Mouse (Mus musculus): ENCODE results near the gene Pld6.

Gene Pld6

DNA sequence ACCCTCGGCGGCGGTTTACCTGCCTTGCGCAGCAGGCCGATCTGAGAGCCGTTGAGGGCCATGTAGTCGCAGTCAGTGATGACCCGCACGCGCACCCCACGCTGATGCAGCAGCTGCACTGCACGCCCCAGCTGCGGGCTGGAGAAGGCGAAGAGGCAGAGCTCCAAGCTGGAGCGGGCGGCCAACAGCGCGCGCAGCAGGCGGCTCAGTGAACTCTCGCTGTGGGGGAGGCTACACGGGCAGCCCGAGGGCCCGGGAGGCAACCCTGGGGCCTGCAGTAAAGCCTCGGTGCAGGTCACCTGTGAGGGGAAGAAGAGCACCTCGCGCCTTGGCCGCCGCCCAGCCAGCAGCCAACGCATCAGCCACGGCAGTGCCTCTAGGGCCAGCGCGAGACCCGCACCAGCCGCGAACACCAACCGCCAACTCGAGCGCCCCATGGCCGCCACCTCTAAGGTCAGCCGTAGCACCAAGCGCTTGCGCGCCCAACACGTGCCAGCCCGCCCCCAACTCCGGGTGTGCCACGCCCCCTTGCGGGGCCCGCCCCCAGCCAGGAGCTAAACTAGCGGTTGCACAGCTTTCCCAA lies at the start of gene Pld6:
Pld6 (minus strand) TSS at position 447 of the 583 bp plus-strand sequence.
- peak; percentile 40 for DNase-seq

DNA sequence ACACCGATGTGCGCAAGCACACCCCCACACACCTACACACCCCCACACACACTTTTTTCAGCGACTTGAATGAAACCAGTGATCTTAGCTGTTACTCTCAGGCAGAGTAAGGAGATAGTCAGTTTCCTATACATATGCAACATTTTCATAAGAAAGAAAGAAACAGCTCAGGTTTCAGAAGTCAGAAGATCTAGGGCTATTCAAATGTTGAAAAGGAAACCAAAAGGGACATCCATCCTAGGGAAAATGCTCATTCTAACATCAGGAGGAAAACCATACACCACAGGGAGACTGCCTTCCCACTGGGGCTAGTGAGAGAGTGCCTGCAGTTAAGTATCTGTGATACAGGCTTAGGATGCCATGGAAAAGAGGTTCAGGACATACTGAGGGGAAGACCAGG lies 34.2 kb upstream of the Pld6 start:
- no peak for DNase-seq

DNA sequence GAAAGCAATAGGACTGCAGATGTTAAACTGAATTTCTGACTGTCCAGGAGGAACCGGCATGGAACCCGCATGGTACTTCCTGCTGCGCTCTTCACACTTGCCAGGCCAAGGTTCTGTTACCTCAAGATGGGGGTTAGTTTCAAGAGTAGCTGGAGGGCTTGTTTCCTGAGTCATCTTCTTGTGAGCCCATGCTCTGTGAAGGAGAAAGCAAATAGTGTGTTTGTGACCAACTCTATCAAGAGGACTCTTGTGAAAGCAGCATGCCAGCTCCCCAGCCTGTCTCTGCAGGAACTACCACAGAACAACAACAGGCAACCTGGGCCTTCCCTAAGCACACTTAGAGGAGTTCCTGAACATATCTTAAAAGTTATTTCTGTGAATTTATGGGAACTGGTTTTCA lies 30.5 kb upstream of the Pld6 start:
- no peak for DNase-seq

DNA sequence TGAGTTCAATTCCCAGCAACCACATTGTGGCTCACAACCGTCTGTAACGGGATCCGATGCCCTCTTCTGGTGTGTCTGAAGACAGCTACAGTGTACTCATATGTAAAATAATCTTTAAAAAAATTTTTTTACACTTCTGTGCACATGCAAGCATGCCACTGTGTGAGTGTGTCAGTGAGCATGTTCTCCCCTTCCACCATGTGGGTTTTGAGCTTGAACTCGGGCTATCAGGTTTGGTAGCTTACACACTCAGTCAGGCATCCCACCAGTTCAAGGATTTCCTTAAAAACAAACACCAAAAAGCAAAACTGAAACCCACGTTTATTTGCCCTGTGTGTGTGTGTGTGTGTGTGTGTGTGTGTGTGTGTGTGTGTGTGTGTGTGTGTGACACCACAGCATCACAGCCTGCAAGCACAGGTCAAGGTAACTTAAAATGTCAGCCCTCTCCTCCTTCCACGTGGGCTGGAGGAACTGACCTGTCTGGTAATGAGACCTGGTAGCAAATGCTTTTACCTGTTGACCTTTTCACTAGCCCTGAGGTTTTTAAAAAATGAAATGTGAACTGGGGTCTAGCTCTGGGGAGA lies 28.1 kb upstream of the Pld6 start:
- DNase-seq = no peak

DNA sequence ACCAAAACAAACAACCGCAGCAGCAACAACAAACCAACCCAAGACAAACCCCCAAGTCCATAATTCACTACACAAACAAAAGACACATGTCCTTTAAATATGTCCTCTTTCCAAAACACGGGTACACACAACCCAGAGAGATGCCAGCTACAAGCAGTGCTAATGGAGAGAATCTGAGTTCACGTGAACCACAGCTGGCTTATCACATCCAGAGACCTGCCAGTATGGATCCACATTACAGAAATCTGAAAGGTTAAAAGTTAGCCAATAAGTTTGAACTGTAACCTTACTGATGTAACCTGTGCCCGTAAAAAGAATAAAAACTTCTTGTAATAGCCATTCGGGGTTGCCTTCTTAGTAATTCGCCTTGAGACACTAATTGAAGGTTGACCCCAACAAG lies 27.5 kb upstream of the Pld6 start:
- DNase-seq = no peak

DNA sequence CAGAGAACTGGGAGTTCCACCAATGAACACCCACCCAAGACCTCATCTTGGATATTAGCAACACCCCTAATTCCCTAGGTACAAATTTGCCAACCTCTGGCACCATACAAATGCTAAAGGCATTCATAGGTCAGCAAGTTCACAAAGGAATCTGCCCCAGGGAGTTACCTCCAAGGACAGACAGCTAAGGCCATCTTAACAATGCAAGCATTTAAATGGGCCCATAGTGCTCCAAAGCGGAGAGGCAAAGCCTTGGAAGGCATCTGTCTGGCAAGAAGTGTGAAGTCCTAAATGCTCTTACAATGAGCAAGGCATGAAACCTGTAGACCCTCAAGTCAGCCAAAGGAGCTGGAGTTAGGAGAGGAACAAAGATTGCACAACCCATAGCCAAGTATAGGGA lies 26.9 kb upstream of the Pld6 start:
- DNase-seq = no peak

DNA sequence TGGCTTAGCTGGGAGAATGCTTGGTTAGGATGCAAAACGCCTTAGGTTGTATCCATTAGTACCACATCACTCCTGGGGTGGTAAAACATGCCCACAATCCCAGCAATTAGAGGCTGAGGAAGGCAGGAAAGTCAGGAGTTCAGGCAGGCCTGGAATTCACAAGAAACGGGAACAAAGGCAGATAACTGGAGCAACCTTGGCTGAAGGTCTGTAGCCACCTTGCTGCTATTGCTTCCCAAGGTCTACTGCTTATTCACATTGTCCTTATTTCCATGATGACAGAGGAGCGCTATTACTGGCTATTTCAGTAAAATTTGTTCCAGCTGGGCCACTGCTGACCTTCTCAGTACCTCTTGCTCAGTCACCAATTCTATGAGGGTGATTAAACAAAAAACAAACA lies 25.8 kb upstream of the Pld6 start:
- no peak for DNase-seq

DNA sequence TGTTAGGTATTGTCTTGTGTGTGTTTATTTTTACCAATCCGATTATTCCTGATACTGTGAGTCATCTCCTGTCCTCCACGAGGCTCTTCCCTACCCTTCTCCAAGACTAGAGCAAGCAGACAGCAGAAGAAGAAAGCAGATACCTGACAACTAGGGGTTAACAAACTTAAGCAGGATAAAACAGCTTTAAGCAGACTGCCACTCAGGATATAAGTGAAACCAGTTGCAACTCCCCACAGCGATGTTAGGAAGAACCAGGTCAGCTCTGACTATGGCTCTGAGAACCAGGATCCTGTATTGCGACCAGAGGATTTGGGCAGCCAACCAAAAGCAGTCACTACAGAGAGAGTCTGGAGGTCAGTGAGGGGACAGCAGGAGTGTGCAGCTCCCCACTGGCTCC lies 23.8 kb upstream of the Pld6 start:
- DNase-seq = no peak

DNA sequence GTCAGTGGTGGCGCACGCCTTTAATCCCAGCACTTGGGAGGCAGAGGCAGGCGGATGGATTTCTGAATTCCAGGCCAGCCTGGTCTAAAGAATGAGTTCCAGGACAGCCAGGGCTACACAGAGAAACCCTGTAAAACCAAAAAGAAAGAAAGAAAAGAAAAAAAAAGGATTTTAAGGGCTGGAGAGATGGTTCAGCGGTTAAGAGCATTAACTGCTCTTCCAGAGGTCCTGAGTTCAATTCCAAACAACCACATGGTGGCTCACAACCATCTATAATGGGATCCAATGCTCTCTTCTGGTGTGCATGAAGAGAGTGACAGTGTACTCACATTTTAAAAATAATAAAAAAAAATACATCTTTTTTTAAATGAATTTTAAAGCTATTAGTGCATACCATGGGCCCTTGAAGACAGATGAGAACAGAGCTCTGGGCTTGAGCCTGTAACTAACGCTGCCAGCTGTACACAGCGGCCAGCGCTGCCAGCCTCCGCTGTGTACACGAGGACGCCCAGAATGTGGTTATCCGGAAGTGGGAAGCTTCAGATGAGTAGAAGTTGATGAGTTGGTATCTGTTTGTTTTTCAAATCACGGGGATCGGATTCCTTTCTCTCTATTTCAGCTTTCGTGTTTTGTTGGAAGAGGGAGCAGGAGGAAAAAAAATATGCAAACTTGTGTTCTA lies 23.2 kb upstream of the Pld6 start:
- no peak for DNase-seq

DNA sequence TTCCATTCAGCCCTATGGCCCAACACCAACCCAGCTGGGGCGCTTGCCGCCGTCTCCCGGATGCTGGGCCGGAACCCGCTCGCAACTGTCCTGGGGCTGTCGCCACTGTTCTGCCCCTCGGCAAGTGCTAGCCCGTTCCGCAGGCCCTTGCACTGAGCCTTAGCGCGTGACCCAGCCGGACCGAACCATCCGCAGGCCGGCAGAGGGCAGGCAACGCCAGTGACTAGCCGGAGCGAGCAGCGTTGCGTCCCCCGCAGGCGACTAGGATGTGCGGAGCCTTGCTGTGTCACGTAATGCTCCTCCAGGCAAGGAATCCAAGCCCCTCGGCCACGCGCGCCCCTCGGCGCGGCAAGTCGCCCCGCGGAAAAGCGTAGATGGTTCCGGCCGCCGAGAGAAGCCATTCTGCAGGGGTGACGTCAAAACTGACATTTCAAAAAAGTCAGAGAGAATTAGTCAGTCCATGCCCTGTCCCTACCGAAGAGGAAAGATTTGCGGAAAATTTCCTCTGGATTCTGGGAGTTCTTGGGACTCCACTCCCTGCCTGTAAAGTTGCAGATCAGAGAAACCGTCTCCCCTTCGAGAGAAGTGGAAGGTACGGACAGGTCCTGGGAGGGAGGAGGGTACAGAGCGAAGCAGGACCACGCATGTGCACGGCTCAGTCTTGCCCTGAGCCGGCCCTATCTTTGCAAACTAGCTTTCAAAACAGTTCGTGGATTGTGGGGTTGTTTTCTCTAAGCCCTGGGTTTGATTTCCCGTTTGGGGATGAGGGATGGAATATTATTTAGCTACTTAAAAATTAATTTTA lies 22.4 kb upstream of the Pld6 start, which contains the start of gene Flcn:
Flcn (minus strand) TSS at position 347 of the 805 bp plus-strand sequence.
- DNase-seq = peak; percentile 88

DNA sequence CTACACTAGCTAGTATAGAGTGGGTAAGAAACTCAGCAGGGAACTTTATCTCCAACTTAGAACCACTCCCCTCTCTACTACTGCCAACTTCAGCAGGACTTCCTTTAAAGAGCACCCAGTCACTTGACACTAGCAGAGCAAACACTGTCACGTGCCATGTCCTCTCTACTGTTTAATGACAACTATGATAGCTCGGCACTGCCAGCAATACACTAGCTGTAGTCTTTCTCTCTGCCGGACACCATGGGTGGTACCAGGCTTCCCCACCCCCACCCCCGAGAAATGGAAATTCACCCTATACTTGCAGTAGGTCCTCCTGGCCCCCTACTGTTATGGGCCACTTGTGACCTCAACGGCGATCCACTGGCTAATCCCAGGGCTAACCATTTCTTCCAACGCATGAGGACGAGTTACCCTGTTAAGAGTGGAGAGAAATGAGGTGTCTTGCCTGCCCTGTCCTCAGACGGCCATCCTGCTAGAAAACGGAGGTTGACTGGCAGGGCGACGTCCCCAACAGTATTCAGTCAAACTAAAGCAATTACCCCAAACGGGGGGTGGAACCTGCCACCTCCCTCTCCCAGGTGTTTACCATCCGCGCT lies 21.7 kb upstream of the Pld6 start:
- DNase-seq = no peak

DNA sequence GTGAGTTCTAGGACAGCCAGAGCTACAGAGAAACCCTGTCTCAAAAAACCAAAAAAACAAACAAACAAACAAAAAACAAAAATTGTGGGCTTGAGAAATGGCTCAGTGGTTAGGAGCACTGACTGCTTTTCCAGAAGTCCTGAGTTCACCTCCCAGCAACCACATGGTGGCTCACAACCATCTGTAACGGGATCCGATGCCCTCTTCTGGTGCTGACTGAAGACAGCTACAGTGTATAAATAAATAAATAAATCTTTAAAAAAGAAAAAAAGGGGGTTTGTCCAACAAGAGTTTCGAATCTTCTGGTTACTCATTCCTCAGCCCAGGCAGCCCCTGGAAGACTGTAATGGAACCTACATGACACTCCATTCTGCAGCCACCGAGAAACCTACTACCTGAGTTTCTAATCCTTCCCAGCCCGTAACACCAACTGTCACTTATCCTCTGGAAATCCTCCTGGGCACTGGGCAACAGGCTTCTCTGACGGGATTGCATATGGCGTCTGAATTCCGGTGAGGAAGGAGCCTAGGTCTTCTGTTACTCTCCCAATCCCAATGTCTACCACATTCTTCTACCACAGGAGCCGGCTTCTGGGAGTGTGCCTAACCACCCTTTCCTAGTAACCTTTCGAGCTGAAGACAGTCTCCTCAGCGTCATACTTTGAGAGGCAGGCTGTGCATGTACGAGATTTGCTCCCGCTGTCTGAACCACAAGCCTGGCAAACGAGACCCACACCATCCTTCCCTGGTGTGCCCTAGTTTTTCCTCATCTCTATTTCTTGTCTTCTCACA lies 20.9 kb upstream of the Pld6 start:
- DNase-seq = no peak

DNA sequence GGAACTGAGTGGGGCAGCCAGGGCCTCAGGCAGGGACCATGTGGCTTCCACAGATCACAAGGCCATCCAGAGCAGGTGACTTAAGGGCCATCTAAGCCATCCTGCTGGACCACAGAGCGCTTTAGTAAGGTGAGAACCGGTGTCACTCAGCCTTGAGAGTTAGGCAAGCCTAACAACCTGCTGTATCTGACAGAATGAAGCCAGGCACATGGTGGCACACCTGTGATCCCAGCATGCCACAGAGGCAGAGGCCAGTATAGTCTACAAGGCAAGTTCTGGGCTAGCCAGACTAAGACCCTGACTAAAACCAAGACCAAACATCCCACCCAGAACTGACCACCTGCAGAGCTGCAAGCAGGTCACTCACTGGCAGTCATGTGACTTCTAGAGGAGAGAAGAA lies 18.2 kb upstream of the Pld6 start:
- DNase-seq = no peak

DNA sequence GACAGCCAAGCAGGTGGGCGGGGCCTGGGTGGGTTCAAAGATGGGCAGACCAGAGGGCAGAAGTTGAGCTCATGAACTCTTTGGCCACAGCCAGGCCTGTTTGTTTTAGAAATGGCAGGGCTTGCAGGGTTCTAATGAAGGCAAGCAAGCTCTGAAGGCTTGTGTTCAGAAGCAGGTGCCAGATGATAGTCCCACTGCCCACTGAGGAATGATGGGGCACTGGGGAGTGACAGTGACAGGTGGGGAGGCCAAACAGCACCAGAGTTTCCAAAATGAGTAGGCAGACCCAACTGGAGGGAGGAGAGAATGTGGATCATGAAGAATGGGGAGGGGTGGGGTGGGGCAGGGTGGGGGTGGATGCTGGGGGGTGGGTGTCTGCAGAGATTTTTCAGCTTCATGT lies 17.8 kb upstream of the Pld6 start:
- DNase-seq = no peak

DNA sequence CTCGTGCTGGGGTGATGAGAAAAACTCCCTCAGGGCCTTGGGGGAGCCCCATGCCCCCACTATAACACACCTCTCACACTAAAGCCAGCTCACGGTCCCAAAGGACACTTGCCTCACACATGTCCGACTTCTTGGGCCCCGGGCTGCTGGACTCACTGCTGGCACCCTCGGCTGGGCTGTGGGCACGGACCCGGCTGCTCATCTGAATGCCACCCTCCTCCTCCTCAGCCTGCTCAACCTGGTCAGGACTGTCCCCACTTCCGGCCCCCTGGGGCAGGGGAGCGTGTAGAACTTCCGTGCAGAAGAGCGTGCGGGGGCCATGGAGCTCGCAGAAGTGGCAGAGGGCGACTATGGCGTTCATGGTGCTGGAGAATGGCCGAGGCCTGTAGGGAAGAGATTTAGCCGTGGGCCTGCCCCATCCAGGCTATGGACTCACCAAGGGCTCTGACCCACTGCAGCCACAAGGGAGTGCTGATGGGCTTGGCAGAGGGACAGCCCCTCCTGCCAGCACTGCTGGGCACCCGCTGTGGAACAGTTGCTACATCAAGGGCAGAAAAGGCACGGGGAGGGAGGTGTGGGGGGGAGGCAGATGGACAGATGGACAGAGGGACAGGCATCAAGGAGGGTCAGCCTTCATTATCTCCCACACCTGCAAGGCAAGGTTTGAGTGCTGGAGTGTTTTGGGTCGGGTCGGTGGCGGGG lies 17.1 kb upstream of the Pld6 start:
- DNase-seq = no peak

DNA sequence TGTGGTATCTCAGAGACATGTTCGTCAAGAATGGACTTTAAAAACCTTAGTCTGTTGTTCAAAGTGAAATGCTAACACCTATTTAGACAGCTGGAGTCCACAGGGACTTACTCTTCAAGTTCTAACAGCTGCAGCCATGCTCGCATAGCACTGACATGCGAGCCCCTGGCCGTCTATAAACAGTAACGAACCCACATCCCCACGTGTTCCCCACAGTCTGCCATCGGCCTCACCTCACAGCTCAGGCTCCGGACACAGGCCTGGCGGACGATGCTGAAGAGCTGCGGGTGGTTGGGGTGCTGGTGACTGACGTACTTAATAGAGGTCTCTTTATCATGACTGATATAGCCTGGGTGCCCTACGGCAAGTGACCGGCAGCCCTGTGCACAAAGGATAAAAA lies 16.1 kb upstream of the Pld6 start:
- DNase-seq = no peak

DNA sequence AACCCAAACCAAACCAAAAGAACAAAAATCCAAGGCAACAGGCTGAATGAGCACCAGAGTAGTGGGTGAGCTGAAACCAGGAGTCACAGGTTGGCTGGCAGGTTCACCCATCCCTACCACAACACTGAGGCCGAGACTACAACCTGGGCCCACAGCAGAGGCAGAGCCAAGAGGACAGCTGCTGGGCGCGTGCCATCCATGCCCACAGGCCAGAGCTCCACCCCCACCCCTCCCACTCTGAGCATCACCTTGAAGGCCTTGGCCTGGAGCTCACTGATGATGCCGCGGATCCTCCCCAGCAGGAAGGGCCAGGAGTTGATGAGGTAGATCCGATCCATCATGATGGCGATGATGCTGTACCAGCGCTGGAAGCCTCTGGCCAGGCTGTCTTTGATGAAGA lies 14.4 kb upstream of the Pld6 start:
- no peak for DNase-seq

DNA sequence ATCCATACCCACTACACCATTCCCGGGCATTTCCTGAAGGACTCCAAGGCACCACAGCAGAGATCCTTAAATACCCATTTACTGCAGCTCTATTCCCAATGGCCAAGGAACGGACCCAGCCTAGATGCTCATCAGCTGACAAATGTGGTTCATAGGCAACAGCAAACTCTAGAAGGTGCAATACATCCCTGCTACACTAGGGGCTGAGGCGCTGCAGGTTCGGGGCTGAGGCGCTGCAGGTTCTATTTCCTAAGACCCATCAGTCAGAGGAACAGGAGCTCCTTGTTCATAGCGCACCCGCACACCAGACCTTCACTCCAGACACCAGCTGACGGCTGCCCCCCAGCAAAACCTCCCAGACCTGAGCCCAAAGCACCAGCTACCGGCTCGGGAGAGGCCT lies 13.0 kb upstream of the Pld6 start:
- no peak for DNase-seq

DNA sequence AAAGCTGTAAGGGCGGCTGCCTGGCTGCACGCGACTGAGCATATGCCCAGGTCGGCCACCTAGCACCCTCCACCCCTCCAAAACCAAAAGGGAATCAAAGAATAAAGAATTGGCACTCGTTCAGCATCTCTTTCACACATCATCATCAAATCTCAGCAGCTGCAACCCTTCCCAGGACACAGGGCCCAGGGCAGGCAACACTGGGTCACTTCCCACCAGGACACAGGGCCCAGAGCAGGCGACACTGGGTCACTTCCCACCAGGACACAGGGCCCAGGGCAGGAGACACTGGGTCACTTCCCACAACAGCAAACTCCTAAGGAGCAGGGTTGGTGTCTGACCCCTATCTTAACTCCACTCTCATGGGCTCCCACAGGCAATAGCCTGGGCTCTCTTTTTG lies 5.9 kb upstream of the Pld6 start:
- DNase-seq = no peak

DNA sequence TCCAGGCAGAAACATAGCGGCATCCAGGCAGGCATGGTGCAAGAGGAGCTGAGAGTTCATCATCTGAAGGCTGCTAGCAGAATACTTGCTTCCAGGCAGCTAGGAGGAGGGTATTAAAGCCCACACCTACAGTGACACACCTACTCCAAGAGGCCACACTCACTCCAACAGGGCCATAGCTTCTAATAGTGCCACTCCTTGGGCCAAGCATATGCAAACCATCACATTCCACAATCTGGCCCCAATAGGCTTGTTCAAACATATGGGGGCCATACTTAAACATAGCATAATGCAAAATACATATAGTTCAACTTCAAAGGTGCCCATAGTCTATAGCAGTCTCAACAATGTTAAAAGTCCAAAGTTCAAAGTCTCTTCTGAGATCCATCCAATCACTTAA lies 1.9 kb upstream of the Pld6 start:
- no peak for DNase-seq

DNA sequence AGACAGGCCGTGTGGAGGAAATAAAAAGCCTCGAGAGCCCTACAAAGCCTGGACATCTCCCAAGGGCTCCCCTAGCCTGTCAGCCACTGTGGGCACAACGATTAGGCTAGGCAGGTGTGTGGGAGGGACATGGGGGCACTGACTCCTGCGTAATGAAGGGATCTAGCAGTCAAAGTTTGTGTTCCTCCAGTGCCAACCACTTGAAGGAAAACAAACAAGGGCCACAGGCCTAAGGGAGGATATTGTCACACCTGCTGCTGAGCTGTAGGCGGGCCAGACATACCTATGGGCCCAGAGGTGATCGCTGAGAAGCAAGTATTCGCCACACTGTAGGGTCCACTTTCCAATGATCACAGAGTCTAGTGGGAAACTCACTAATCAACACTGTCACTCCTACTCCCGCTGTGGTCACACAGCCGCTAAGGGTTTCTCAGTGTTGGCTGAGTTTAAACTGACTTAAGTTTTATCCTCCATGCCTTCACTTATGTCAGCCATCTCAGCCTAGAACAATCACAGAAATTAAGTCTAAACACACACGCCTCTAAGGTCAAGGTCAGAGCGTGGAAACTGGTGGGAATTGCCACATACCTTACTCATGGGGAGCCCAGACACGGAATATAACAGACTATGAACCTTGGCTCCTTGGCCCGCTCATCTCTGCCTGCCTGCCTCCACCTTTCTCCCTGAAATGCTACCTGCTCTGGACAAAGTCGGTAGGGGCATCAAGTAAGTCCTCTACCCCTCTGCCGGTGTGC lies 824 bp downstream of the Pld6 start:
- DNase-seq = no peak
